Mouse (Mus musculus) layer of hippocampus, adult 18-20 months (tissue): ENCODE data around the gene Sap30bp. TPM values are rescaled to one million over a fixed set of nuclear protein-coding genes. Genes with fewer than 3 reads are reported as not detected.

ENCODE experiments used
- total RNA-seq, 2 experiments: library from RNA; stranded (reverse); gene quantifications; 2 replicates each; pipeline ENCODE4 v1.2.3; 2021

Gene Sap30bp
- total RNA-seq, 2 experiments from 2014 or later = 51.3 to 56.7 TPM

Other genes starting within 250 kb of the Sap30bp start
- gene Grb2, start 224.7 kb upstream of the Sap30bp start, total RNA-seq = 100 to 1,000 TPM; 184 to 203 TPM
- 10 to 100 TPM; 50.9 to 56.1 TPM for gene Tmem94, start 167.8 kb upstream of the Sap30bp start, total RNA-seq
- gene Caskin2, start 119.6 kb upstream of the Sap30bp start, total RNA-seq = 10 to 100 TPM; 19.4 to 19.9 TPM
- 10 to 100 TPM; 11.1 to 11.4 TPM for gene Tsen54, start 118.6 kb upstream of the Sap30bp start, total RNA-seq
- gene Llgl2, start 109.2 kb upstream of the Sap30bp start, total RNA-seq = 1 to 10 TPM; 2.5 to 3.0 TPM
- under 1 TPM; 0.15 to 0.57 TPM for gene Myo15b, start 74.9 kb upstream of the Sap30bp start, total RNA-seq
- under 1 TPM; 0.46 to 0.74 TPM for gene Smim5, start 33.3 kb upstream of the Sap30bp start, total RNA-seq
- not detected for gene Smim6, start 21.3 kb upstream of the Sap30bp start, total RNA-seq
- gene Recql5, start 195 bp downstream of the Sap30bp start, total RNA-seq = 10 to 100 TPM; 28.6 to 29.4 TPM
- gene Itgb4, start 41.4 kb downstream of the Sap30bp start, total RNA-seq = 1 to 10 TPM; 7.9 to 8.7 TPM
- 10 to 100 TPM; 11.7 to 14.1 TPM for gene Galk1, start 79.4 kb downstream of the Sap30bp start, total RNA-seq
- 100 to 1,000 TPM; 267 to 281 TPM for gene H3f3b, start 94.7 kb downstream of the Sap30bp start, total RNA-seq
- 10 to 100 TPM; 20.6 to 23.1 TPM for gene Unk, start 97.0 kb downstream of the Sap30bp start, total RNA-seq
- gene Unc13d, start 144.7 kb downstream of the Sap30bp start, total RNA-seq = 1 to 10 TPM; 1.6 to 3.0 TPM
- 100 to 1,000 TPM; 450 to 480 TPM for gene Wbp2, start 153.7 kb downstream of the Sap30bp start, total RNA-seq
- gene Trim47, start 193.9 kb downstream of the Sap30bp start, total RNA-seq = 1 to 10 TPM; 4.8 to 6.2 TPM
- 1 to 10 TPM; 6.7 to 8.3 TPM for gene Trim65, start 197.8 kb downstream of the Sap30bp start, total RNA-seq
- gene Mrpl38, start 205.6 kb downstream of the Sap30bp start, total RNA-seq = 10 to 100 TPM; 60.2 to 61.2 TPM
- gene Fbf1, start 234.9 kb downstream of the Sap30bp start, total RNA-seq = 10 to 100 TPM; 82.3 to 83.6 TPM